Mouse (Mus musculus) MEL (cell line): Measurements from ENCODE around the gene Emx1.
"Not testable (repeated sequence)": the region's sequence is repeated elsewhere in the genome, so short reads cannot be mapped to it uniquely, and the experiment has no call there.

Source experiments
- CTCF ChIP-seq, 3 experiments: IDR thresholded peaks in 2 of 3; conservative IDR thresholded peaks in 1 of 3; 2 replicates each; pipeline ENCODE4 v1.5.1; 2011 to 2012; ENCODE audit warnings: low read length in 3 of 3, low read depth in 2 of 3, mild to moderate bottlenecking in 2 of 3, improper control_type of control experiment in 1 of 3, inconsistent platforms in 1 of 3, mixed read lengths in 1 of 3, moderate library complexity in 1 of 3; ENCODE audit not compliant: control insufficient read depth in 1 of 3, insufficient read depth in 1 of 3, poor library complexity in 1 of 3, severe bottlenecking in 1 of 3
- EP300 ChIP-seq, 2 experiments: IDR thresholded peaks; 2 replicates each; pipeline ENCODE4 v1.6.1; 2011; ENCODE audit warnings: improper control_type of control experiment in 2 of 2, low read length in 2 of 2, low read depth in 1 of 2, mild to moderate bottlenecking in 1 of 2
- MAFK ChIP-seq: IDR thresholded peaks from 2 replicates; pipeline ENCODE4 v1.6.1; 2011; ENCODE audit warnings: low read depth, mild to moderate bottlenecking, low read length, improper control_type of control experiment, borderline replicate concordance
- POLR2A ChIP-seq, 2 experiments: IDR thresholded peaks; 2 replicates each; pipeline ENCODE4 v1.6.1; 2011 to 2012; ENCODE audit warnings: low read length in 2 of 2, mild to moderate bottlenecking in 2 of 2, control low read depth in 1 of 2, improper control_type of control experiment in 1 of 2, low read depth in 1 of 2, moderate library complexity in 1 of 2; ENCODE audit not compliant: control insufficient read depth in 1 of 2, insufficient read depth in 1 of 2, poor library complexity in 1 of 2
- RAD21 ChIP-seq: IDR thresholded peaks from 2 replicates; pipeline ENCODE4 v1.6.1; 2011; ENCODE audit warnings: mild to moderate bottlenecking, low read depth, low read length, improper control_type of control experiment
- TAL1 ChIP-seq: IDR thresholded peaks from 2 replicates; pipeline ENCODE4 v1.6.1; 2012; ENCODE audit warnings: mild to moderate bottlenecking, inconsistent platforms, low read length, moderate library complexity, mixed read lengths
- USF2 ChIP-seq, 2 experiments: IDR thresholded peaks; 2 replicates each; pipeline ENCODE4 v1.6.1; 2011 to 2012; ENCODE audit warnings: improper control_type of control experiment in 2 of 2, low read length in 2 of 2, borderline replicate concordance in 1 of 2, inconsistent platforms in 1 of 2, low read depth in 1 of 2, mild to moderate bottlenecking in 1 of 2; ENCODE audit not compliant: insufficient read depth in 1 of 2
- ZC3H11A ChIP-seq: IDR thresholded peaks from 2 replicates; pipeline ENCODE4 v1.6.1; 2012; ENCODE audit warnings: low read depth, mild to moderate bottlenecking, inconsistent platforms, low read length, improper control_type of control experiment

DNA sequence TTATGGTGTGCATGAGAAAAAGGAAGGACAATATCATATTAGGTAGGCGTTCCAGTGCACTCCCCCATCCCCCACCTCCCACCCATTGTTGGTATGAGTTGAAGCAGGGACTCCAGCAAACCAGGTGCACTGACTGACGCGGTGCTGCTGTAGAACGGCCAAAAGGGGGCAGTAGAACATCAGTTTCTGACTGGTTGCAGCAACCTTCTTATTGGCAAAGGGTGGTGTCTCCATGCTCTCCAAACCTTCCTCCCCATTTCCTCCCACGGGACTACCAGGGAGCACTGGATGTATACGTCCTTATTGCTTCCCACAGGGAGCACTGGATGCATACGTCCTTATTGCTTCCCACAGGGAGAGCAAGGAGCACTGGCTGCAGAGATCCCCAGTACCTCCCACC lies 46.2 kb upstream of the Emx1 start:
- TF ChIP-seq CTCF (IDR thresholded peaks at IDR 0.05 in 2 of 3, conservative IDR thresholded peaks at IDR 0.05 in 1 of 3; ENCODE audit: control insufficient read depth in 1 of 3, insufficient read depth in 1 of 3, low read depth in 2 of 3, low read length in 3 of 3, poor library complexity in 1 of 3, severe bottlenecking in 1 of 3) (peak; percentile 63 to 75 (median 64)), RAD21 (peak; percentile 64), ZC3H11A (peak; percentile 24; the same call in 1 of the 2 replicates)
- not testable (repeated sequence) for TF ChIP-seq TAL1; USF2 (IDR thresholded peaks at IDR 0.05; ENCODE audit: borderline replicate concordance in 1 of 2, insufficient read depth in 1 of 2, low read depth in 1 of 2, low read length in 2 of 2); POLR2A (IDR thresholded peaks at IDR 0.05; ENCODE audit: control insufficient read depth in 1 of 2, insufficient read depth in 1 of 2, low read depth in 1 of 2, low read length in 2 of 2, poor library complexity in 1 of 2); EP300 (IDR thresholded peaks at IDR 0.05; ENCODE audit: low read depth in 1 of 2, low read length in 2 of 2); MAFK
